Mouse (Mus musculus) megakaryocyte progenitor cell, adult 5-6 weeks (primary cell): Measurements from ENCODE around the gene Golt1a. TPM values are rescaled to one million over a fixed set of nuclear protein-coding genes. Genes with fewer than 3 reads are reported as not detected.
A peak's percentile ranks its signal among the peaks of the same experiment; 100 is the strongest.
"Not testable (repeated sequence)": the region's sequence is repeated elsewhere in the genome, so short reads cannot be mapped to it uniquely, and the experiment has no call there.

Experiments used
- ATAC-seq: replicated peaks from 2 replicates; pipeline ENCODE4 v1.8.0; 2016; ENCODE audit warnings: mild to moderate bottlenecking, moderate TSS enrichment, inconsistent platforms; ENCODE audit not compliant: poor library complexity
- total RNA-seq, 2 experiments: library from RNA; stranded (forward) in 1 of 2; stranded (reverse) in 1 of 2; fragments of 157-497, 149-512 nt in 1 of 2; fragments of 200-1000 nt in 1 of 2; gene quantifications; 2 replicates each; pipeline versions ENCODE4 v1.2.3 to v1.2.4; 2015 to 2017

The Golt1a gene
- total RNA-seq, 2 experiments from 2014 or later = not detected

DNA sequence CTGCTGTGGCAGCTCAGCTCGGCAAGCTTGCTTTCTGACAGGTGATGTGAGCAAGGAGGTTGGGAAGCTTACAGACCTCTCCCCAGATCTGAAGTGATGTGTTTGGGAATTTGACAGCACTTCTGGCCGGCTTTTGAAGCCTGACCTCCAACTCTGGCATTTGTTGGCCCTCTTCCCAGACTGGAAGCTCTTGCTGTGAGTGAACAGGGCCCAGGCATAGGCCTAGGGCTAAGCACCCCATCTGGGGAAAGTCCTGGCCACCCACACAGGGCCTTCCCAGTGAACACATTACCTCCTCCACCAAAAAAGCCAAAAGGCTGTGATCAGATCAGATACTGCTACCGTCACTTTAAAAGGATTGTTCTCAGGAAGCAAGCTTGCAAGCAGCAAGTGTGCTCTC, 7.1 kb upstream of the Golt1a start:
- ATAC-seq = no peak

DNA sequence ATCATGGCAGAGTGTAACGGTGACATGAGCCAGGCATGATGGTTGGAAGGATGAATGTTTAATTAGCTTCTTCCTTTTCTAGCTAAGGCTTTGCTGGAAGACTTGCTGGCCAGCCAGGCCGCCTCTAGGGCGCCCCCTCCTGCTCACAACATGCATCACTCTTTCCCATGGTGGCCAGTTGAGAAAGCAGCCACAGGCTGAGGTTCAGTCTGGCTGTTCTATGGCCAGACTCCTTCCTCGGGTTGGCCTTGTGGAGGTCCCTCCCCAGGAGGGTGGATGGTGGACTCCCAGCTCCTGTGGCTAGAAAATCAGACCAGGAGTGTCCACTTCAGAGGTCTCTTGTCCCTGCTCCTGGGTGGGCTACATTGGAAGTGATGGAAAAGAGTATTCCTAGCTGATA, 2.8 kb upstream of the Golt1a start:
- peak; percentile 86 for ATAC-seq

DNA sequence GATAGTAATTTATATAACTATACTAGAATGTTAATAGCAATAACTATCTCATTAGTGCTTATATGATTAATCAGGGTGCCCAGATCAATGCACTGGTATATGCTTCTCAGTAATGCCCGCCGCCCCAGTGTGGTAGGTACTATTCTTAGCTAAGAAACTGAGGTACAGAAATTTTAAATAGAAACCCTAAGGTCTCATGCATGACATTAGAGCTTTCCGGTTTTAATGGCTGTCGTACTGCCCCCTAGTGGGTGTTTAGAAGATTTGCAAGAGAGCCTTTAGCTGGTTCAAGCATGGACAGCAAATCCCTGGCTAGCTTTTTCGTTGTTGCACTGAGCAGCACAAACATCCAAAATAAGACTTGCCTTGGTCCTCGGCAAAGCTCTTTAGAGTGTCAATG, 2.3 kb upstream of the Golt1a start:
- ATAC-seq = peak; percentile 50

DNA sequence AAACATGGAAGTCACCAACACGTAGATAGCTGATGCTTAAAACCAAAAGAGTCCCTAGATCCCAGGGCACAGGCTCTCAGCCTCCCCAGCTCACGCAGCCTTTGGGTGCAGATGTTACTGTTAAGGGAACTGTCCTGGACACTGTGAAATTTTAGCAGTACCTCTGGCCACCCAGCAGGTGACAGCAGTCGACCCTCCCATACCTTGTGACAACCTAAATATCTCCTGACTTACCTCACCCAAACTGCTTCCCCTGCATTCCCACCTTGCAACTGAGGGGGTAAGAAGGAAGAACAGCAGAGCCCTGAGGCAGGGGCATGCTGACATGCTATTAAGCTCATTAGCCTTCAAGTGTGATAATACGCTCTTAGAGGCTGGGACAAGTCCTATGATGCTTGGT, 1.6 kb downstream of the Golt1a start:
- peak; percentile 33 for ATAC-seq

DNA sequence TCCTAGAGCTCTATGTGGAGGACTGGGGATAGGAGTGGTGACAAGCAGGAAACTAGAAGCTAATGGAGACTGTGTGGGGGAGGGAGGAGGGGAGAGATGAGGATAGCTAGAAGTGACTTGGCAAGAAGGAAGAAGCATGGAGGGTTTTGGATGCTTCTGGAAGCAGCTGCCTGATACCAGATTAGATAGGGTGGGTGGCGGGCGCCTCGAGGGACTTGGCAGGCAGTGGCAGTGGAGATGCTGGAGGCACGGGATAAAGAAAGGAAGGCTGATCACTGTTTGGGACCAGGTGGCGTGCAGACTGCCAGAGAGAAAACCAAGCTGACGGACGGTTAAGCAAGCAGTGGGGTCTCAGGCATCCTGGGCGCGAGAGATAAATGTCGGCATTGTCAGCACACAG, 2.3 kb downstream of the Golt1a start:
- ATAC-seq = peak; percentile 89

DNA sequence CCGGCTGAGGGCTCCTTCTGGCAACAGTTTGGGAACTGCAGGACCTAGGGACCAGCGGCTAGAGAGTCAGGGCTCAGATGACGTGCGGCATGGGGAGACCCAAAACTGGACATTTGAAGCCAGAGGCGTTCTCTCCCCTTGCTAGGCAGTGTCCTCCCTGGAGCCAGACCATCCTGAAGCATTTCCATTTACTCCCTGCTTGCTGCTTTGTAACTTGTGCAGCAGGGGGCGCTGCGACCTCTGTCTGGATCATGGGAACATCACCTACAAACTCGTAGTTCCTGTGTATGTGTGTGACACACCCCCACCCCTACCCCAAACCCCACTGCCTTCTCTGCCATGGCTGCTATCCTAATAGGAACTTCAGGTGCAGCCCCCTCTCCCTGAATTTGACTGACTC, 4.8 kb downstream of the Golt1a start:
- peak; percentile 37 for ATAC-seq

DNA sequence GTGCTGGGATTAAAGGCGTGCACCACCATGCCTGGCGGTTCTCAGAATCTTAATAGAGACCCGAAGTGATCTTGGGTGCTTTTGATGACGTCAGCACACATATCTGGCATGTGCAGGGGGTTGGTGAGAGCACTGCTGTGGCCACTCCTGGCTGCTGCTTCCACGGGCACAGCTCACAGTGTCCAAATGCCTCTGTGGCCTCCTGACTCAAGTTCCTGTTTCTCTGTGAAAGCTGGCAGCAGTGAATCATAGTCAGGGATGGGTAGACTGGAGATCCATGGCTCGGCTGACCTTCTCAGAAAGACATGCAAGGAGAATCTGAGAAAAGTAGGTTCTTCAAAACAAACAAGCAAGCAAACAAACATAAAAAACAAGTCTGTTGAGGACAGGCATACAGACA, 6.2 kb downstream of the Golt1a start:
- ATAC-seq = no peak

DNA sequence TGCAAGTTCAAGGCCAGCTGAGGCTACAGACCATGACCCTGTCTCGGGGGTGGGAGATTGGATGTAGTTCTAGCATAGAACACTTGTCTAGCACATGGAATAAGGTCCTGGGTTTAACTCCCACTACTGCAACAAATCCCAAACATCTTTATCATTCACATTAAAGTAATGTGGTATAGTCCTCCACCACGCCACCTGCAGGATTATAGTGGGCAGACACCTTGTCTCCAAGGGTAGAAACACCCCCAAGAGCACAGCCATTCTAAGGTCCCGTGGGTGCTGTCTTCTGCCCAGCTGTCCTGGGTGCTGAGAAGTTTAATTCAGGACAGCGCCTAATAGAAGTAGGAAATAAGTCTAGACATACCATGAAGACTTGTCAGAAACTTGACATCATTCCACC, 7.0 kb downstream of the Golt1a start:
- no peak for ATAC-seq

DNA sequence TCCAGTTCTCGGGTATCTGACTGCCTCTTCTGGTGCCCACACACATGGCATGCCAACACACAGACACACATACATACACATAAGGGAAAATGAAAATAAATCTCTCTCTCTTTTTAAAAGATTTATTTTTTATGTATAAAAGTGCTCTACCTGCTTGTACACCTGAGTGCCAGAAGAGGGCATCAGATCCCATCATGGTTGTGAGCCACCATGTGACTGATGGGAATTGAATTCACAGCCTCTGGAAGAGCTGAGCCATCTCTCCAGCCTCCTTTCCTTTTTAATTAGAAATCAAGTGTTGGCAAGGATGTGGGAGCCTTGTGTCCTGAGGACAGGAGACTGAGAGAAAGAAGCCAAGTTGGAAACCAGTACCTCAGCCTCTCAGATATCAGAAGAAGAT, 7.5 kb downstream of the Golt1a start:
- ATAC-seq = no peak

DNA sequence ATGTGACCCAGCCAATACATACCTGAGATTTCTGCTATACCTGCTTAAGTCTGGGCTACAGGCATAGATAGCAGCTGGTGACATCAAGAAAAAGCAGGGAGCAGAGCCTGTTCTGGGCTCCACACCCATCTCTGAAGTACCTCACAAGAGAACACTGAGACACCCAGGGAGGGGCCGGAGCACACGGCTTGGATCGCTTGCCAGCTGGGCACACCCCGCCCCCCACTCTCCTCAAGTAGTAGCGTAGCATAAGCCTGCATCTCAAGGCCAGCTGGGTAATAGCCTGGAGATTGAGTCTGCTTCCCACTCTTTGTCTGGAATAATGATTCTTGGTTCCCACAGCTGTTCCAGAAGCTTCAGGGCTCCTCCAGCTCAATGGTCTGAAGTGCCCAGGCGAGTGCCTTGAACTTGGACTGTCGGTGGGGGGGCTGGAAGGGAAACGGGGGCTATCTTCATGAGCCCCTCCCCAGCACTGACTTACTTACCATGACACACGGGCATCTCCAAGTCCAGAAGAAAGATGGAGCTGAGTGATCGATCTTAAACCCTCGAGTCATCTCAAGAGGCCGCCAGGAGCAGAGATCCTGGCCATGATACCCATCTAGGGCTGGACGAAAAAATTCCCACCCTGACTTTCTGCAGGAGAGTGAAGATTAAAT, 11.8 kb downstream of the Golt1a start, which contains the start of gene Kiss1:
Gene Kiss1 (plus strand): TSS at position 609 of the 659 bp plus-strand sequence.
- ATAC-seq = no peak

DNA sequence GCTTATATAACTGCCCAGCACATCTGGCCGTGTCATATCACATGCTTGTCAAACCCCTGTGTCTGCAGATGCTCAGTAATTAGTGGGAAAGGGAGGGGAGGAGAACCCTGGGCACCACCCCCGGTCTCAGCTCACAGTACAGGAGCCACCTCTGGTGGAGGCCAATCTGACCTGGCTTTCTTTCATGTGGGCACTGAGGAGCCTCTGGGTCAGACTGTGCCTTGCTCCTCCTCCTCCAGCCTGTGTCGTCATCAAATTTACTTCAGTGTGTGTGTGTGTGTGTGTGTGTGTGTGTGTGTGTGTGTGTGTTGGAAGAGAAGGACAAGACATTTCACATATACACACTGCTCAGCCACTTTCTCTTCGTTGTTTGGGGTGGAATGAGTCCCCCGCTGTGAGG, 13.7 kb downstream of the Golt1a start:
- ATAC-seq = no peak

DNA sequence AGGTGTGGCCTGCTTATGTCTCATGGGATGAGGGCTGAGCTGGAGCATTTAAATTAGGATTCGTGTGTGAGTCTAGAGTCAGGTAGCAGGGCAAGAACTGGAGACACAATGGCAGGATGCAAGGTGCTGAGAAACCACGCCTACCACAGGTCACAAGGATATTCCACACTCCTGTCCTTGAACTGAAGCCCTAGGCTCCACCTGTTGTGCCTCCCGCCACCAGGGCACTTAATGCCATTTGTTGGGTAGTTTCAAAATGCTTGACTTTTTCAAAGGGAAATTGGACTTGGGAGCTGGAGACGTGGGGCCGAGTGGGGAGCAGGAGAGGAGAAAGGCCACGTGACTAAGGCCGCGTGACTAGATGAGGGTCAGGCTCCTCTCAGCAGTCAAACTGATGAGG, 16.4 kb downstream of the Golt1a start:
- no peak for ATAC-seq

DNA sequence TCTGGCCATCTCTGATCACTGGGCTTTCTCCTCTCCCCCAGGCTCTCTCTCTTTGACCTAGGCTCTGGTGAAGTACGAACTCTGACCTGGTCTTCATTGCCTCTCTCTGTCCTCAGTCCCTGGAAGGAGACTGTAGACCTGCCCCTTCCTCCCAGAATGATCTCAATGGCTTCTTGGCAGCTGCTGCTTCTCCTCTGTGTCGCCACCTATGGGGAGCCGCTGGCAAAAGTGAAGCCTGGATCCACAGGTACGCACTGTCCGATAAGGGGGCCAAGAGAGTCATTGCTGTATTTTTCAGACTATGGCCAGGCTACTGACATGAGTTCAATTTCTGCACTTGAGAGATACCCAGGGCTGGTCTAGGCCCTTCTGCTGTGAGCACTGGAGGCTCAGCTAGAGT, 17.5 kb downstream of the Golt1a start:
- ATAC-seq = no peak

DNA sequence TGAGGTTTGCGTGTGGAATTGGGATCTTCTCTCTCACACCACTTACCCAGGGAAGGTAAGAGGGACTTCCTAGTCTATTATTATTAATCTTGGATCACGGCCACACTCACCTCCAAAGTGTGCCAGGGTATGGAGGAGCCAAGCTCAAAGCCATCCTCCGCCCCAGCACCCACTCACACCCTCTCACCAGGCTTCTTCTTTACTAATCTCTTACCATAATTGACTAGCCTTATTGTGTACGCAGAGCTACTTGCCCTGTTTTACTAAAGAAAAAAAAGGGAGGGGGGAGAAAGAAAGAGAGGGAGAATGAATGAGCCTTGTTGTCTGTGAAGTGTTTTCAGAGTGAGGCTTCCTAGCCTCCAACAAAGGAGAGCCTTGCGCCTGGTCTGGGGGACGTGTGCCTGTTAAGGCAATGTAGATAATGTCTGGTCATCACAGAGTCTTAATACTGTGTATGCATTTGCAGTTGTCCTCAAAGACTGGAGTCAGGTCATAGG, 18.7 kb downstream of the Golt1a start:
- ATAC-seq = no peak

DNA sequence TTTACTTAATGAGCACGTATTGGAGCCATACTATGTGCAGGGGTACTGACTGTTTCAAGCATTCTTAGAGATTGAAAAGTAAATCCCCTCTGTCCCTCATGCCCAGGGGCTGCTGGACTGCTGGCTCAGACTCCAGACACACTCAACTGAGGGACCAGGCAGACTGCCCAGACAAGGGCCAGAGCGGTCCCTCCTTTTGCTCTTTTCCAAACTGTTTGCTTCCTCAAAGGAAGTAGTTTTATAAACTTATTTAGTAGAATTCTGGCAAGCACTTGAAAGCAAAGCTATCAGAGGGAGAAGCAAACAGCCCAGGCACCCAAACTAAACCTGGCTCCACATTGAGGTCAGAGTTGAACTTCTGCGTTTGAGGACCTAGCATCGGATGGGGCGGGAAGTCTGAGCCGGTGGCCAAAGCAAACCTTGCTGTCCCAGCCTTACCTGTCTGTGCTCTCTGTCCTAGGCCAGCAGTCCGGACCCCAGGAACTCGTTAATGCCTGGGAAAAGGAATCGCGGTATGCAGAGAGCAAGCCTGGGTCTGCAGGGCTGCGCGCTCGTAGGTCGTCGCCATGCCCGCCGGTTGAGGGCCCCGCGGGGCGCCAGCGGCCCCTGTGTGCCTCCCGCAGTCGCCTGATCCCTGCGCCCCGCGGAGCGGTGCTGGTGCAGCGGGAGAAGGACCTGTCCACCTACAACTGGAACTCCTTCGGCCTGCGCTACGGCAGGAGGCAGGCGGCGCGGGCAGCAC, 19.5 kb downstream of the Golt1a start:
- ATAC-seq = no peak

DNA sequence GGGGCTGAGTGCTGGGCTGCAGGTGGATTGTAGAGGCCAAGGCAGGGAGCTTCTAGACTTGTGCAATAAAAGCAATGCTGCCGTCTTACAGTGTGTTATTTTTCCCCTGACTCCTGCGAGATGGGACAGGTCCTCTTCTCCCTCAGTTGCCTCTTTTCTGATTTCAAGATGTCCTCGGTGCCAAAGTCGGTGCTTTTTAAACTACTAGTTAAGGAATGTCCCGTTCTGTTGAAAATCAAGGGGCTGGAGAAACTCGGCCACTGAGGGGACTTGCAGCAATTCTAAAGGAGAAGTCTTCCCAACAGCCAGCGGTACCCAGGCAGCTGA, 20.0 kb downstream of the Golt1a start:
- no peak for ATAC-seq

DNA sequence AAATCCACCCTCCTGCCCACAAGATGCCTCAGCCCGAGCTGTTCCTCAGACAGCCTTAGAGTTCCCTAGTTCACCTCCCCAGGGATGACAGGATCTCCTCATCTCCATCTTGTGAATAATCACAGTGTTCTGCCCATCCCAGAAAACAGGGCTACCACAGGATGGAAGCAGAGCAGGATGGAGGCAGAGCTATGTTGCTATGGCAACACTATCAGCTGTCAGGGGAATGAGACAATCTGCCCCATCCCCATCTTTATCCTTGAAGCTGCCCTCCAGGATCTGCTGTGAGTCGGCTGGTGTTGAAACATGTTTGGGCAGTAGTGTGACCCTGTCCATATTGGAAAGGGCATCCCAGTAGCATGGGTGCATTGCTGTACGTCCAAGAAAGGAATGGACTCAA, 21.5 kb downstream of the Golt1a start:
- ATAC-seq = no peak

DNA sequence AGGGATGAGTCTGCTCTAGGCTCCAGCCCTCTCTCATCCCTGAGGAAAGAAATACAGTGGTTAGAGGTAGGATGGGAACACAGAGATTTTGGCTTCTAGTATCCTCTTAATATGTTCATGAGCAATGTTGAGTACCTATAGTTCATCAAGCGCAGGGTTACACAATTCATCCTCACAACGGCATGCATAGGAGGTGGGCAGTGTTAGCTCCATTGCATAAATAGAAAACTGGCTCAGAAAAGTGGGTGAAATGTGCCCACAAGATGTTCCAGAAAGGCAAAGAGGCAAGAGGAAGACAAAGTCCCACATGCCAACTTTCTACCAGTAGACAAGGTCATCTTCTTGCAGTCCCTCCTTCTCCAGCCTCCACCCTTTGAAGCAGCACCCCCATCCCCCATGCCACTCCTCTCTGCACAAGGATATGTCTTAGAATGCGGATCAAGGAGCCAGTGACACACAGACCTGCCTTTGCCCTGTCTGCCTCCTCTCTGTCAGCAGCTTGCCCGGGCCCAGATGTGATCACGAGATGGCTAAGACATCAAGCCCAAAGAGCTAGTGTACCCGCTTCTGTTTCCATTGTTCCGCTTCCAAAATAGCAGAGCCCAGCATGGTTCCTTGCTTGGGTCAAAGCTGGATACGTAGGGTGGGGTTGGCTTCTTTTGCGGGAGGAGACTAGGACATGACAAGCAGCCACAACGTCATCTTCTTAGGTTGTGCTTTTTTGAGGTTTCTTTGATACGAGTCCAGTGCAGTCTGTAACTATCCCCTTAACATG, 23.2 kb downstream of the Golt1a start:
- no peak for ATAC-seq

DNA sequence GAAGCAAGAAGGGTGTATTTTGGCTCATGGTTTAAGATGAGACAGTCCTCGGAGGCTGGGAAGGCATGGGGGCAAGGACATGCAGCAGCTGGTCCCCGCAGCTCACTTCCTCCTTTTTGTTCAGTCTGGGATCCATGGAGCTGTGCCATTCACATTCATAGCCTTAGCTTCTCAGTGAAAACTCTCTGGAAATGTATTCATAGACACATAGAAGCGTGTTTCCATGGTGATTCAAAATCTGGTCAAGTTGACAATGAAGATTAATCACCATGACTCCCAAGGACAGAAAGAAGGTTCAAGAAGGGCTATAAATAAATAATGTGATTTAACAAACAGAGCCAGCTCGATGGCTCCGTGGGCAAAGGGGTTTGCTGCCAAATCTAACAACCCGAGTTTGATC, 24.3 kb downstream of the Golt1a start:
- ATAC-seq = no peak

DNA sequence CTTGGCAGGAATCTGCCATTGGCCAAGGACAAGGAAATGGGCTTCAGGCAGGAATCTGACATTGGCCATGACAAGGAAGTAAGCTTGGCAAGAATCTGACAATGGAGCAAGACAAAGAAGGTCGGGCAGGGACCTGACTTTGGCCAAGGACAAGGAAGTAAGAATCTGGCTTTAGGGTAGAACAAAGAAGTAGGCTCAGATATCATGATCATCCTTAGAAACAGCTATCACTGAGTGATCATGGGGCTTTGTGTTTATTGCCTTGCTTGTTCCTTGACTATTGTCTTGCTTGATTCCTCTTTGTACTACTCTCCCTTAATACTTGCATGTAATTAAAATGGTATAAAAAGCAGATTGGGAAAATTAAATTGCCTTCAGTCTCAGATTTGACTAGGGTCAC, 30.8 kb downstream of the Golt1a start:
- ATAC-seq = not testable (repeated sequence)

DNA sequence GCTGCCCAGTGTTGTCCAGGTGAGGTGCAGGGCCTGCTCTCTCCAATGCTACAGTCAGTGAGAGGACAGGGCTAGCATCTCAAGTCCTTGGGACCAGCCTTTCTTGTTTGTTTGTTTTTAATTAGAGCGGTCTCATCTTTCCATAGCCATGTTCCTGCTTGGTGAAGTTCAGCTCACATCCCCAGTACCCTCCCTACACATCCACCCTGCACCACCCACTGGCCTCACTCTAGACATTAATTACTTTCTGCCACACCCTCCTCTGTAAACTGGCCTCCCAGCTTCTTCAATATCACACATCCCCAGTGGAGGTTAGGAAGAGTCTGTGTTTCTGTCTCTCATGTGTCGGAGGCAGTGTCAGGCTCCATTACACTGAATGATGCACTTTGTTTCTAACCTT, 34.8 kb downstream of the Golt1a start:
- no peak for ATAC-seq

DNA sequence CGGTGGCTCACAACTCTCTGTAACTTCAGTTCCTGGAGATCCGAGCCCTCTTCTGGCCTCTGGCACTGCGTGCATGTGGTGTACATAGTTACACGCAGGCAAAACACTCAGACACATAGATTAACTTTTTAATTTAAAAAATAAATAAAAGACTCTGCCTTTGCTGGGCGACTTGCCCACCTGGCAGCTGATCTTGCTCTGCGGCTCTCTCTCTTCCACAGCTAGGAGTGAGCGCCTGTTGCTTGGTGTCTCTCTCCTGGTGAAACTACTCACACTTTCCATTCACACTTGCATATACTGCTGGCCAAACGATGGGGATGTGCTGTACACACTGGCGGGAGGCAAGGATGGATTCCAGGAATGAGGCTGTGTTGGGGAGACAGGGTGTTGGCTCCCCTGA, 36.9 kb downstream of the Golt1a start:
- no peak for ATAC-seq
